Mouse (Mus musculus) spleen, adult 18-20 months (tissue): ENCODE measurements around the gene Htr2b.
A peak's percentile ranks its signal among the peaks of the same experiment; 100 is the strongest.

Source experiments
- DNase-seq, 2 experiments: peaks; one replicate each; pipeline ENCODE4 v3.0.0; 2022; ENCODE audit warnings: mixed read lengths in 2 of 2

The Htr2b gene

GRCm38 (mm10) chr1:86111779-86112178 is at the start of gene Htr2b:
Gene Htr2b, minus strand, starts transcription at chr1:86111970.
- DNase-seq: no peak

GRCm38 (mm10) chr1:86161061-86161460 is 49.3 kb upstream of the Htr2b start:
- DNase-seq: no peak

GRCm38 (mm10) chr1:86160479-86160878 is 48.7 kb upstream of the Htr2b start:
- no peak for DNase-seq

- DNase-seq: no peak
Observed at GRCm38 (mm10) chr1:86160059-86160458, 48.3 kb upstream of the Htr2b start.

GRCm38 (mm10) chr1:86156595-86156994 is 44.8 kb upstream of the Htr2b start:
- no peak for DNase-seq

- DNase-seq: no peak
Observed at GRCm38 (mm10) chr1:86156075-86156474, 44.3 kb upstream of the Htr2b start.

- DNase-seq: no peak
Observed at GRCm38 (mm10) chr1:86154824-86155164, 43.0 kb upstream of the Htr2b start.

- DNase-seq: peak; percentile 87 to 91
Observed at GRCm38 (mm10) chr1:86154133-86154823, 42.5 kb upstream of the Htr2b start, which contains the start of gene Armc9. Gene Armc9, plus strand, starts transcription at chr1:86154780.

GRCm38 (mm10) chr1:86152618-86153017 is 40.8 kb upstream of the Htr2b start:
- DNase-seq: no peak

- DNase-seq: no peak
Observed at GRCm38 (mm10) chr1:86151376-86151775, 39.6 kb upstream of the Htr2b start.

- DNase-seq: no peak
Observed at GRCm38 (mm10) chr1:86150929-86151328, 39.2 kb upstream of the Htr2b start.

- DNase-seq: no peak
Observed at GRCm38 (mm10) chr1:86148161-86148560, 36.4 kb upstream of the Htr2b start.

GRCm38 (mm10) chr1:86147557-86147956 is 35.8 kb upstream of the Htr2b start:
- no peak for DNase-seq

GRCm38 (mm10) chr1:86146293-86146692 is 34.5 kb upstream of the Htr2b start:
- DNase-seq: no peak

GRCm38 (mm10) chr1:86144001-86144944 is 32.5 kb upstream of the Htr2b start:
- peak; percentile 24 to 29 for DNase-seq

GRCm38 (mm10) chr1:86143165-86143564 is 31.4 kb upstream of the Htr2b start:
- no peak for DNase-seq

GRCm38 (mm10) chr1:86141081-86141480 is 29.3 kb upstream of the Htr2b start:
- no peak for DNase-seq

GRCm38 (mm10) chr1:86135315-86135714 is 23.5 kb upstream of the Htr2b start:
- no peak for DNase-seq

GRCm38 (mm10) chr1:86133337-86133736 is 21.6 kb upstream of the Htr2b start, which contains the start of gene Gm21972:
Gene Gm21972, plus strand, starts transcription at chr1:86133637.
- DNase-seq: no peak

GRCm38 (mm10) chr1:86126036-86126435 is 14.3 kb upstream of the Htr2b start:
- no peak for DNase-seq

- no peak for DNase-seq
Observed at GRCm38 (mm10) chr1:86119549-86119948, 7.8 kb upstream of the Htr2b start.

GRCm38 (mm10) chr1:86114141-86114540 is 2.4 kb upstream of the Htr2b start:
- DNase-seq: no peak

GRCm38 (mm10) chr1:86105054-86105453 is 6.7 kb downstream of the Htr2b start:
- no peak for DNase-seq

GRCm38 (mm10) chr1:86094413-86094812 is 17.4 kb downstream of the Htr2b start:
- no peak for DNase-seq
